Mouse (Mus musculus) limb, embryonic 10.5 days (tissue): ENCODE data around the gene Gm20521. TPM values are rescaled to one million over a fixed set of nuclear protein-coding genes. Genes with fewer than 3 reads are reported as not detected.

Source experiments
- DNase-seq: peaks from one replicate; pipeline ENCODE4 v3.0.0-alpha.2; 2017; ENCODE audit warnings: low spot score
- H3K27ac ChIP-seq: fragments of 300-500 bp; sonication (generic); 2 replicates; pipeline ENCODE4 v1.5.1; 2016; ENCODE audit warnings: mild to moderate bottlenecking
- H3K27me3 ChIP-seq: fragments of 300-500 bp; sonication (generic); 2 replicates; pipeline ENCODE4 v1.6.1; 2016; ENCODE audit warnings: low read depth, mild to moderate bottlenecking; ENCODE audit not compliant: poor library complexity, severe bottlenecking
- H3K36me3 ChIP-seq: fragments of 300-500 bp; sonication (generic); 2 replicates; pipeline ENCODE4 v1.6.1; 2016; ENCODE audit warnings: mild to moderate bottlenecking, moderate library complexity
- H3K4me1 ChIP-seq: fragments of 300-500 bp; sonication (generic); 2 replicates; pipeline ENCODE4 v1.6.1; 2016
- H3K4me3 ChIP-seq: fragments of 300-500 bp; sonication (generic); 2 replicates; pipeline ENCODE4 v1.5.1; 2016; ENCODE audit warnings: mild to moderate bottlenecking, moderate library complexity
- H3K9me3 ChIP-seq: fragments of 300-500 bp; sonication (generic); replicated peaks from 2 replicates; pipeline ENCODE4 v1.6.1; 2016; ENCODE audit warnings: mild to moderate bottlenecking
- WGBS: fragments of 180-500 bp; shearing (Covaris S2); methylation state at CpG from one replicate; pipeline ENCODE4 v1.1.7; 2016; 5-methylcytosine and 5-hydroxymethylcytosine counted together
- polyA plus RNA-seq: library from polyadenylated mRNA; unstranded; fragments of >200 nt; fragmentation: Nextera tagmentation; extraction: Ambion mirVana; gene quantifications from 2 replicates; pipeline ENCODE4 v1.2.1, GENCODE M21; 2016

The Gm20521 gene
- 0.55 TPM in 1 of 2 replicates, not detected in the other for polyA plus RNA-seq

DNA sequence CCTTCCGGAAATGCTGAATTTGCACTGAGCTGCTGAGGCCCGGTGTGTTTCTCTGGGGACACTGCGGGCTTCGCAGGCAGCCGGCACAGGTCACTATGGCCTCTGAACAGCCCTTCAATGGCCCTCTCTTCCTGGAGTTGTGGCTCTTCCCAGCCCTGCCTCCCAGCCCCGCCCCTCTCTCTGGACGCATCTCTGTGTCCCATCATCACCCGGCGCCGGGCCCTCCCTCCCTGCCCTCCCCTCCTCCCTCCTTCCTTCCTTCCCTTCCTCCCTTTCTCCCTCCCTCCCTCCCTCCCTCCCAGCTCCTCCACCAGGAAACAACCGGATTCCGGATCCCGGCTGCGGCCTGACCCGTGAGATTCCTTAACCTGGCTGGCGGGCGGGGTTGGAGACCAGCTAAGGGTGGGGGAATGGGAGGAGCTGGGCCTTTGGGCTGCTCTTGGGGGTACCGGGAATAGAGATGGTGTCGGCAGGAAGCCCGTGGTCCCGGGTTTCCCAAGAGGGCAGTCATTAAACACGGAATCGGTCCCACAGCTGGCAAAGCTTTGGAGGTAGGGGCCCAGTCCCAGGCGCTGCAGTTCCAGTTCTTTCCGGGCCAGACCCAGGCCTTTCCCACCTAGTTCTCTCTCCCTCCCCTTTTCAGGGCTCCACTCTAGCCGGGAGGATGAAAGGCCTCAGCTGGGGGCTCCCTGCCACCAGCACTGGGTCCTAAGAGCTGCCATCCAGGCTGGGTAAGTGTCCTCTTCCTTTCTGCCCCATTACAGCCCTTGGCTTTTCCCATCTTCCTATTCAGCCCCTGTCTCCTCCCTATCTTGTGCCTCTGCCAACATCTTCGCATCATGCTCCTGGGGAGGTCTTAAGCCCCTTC, at the start of gene Gm20521, which contains the start of gene Bcl2l2:
Gm20521 (plus strand) TSS at position 288 of the 868 bp plus-strand sequence.
Bcl2l2 (plus strand) TSS at position 224 of the 868 bp plus-strand sequence.
- Histone ChIP-seq H3K27ac (peak within 1 kb of the TSS; percentile 91), H3K4me1 (peaks cover 28% of the 10 kb centered on the region), H3K36me3 (peaks cover 16% of the 10 kb centered on the region), H3K4me3 (peak within 1 kb of the TSS; percentile 66), H3K27me3 (peaks cover 7% of the 10 kb centered on the region), H3K9me3 (no peaks in the 10 kb centered on the region)
- DNase-seq = peak; percentile 87
- WGBS = under 1% methylated on average over 22 of the region's 27 CpGs

DNA sequence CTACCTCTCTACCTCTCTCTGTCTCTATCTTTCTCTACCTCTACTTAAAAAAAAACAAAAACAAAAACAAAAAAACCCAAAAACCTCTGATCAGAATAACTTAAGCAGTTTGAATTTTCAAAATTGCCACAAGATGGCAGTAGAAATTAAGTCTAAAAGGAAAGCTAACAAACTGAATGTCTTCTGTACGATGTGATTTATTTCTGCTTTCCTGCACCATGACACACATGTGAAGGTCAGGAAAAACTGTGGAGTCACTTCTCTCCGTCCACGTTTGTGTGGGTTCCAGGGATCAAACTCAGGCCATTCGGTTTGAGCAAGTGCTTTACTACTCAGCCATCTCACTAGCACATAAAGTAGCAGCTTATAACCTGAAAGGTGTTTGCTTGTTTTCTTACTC, 39.8 kb upstream of the Gm20521 start:
- Histone ChIP-seq H3K27ac (no peak overlapping the region), H3K36me3 (no peaks in the 10 kb centered on the region), H3K4me1 (0 out of 2 replicates have a peak, but pooled peaks cover 3% of the 10 kb centered on the region), H3K27me3 (no peaks in the 10 kb centered on the region), H3K4me3 (no peak overlapping the region), H3K9me3 (no peaks in the 10 kb centered on the region)
- WGBS = 4% methylated on average over 4 of the region's 4 CpGs
- DNase-seq = no peak

DNA sequence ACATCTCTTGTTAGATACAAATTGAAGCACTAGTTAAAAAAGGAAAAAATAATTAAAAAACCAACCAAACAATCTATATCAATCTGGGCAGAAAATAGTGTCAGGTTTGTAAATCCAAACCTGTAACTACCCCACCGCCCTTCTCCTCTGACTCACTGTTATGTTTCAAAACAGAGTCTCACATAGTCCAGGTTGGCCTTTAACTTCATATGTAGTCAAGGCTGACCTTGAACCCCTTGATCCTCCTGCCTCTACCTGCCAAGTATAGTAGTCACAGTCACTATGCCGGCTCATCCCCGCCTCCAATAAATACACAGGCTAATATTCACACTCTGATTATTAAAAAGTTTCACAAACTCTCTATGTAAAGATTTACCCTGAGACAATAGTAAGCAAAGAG, 27.5 kb upstream of the Gm20521 start:
- no peak for DNase-seq
- H3K27me3 ChIP-seq = no peaks in the 10 kb centered on the region
- H3K4me3 ChIP-seq = no peak overlapping the region
- whole genome bisulfite sequencing = 92% methylated on average over 3 of the region's 3 CpGs
- H3K4me1 ChIP-seq = no peaks in the 10 kb centered on the region
- peaks cover 40% of the 10 kb centered on the region for H3K36me3 ChIP-seq
- H3K9me3 ChIP-seq = no peaks in the 10 kb centered on the region
- H3K27ac ChIP-seq = no peak overlapping the region

DNA sequence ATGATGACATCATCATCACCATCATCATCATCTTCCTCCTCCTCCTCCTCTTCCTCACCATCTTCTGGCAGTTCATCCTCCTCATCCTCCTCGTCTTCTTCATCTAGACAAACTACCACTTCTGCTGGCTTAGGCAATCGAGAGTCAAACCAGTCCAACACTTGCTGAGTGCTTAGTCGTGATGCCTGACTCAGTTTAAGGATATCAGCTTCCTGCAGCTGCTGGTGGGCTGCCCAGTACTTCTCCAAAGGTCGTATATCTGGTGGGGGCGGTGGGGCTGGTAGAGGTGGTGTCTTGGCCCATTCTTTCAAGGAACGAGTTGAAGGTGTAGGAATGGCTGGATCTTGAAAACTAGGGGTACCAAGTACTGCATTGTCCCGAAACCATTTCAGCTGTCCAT, 26.5 kb upstream of the Gm20521 start:
- Histone ChIP-seq H3K4me3 (no peak overlapping the region), H3K36me3 (peaks cover 40% of the 10 kb centered on the region), H3K9me3 (no peaks in the 10 kb centered on the region), H3K27me3 (no peaks in the 10 kb centered on the region), H3K4me1 (no peaks in the 10 kb centered on the region), H3K27ac (no peak overlapping the region)
- 92% methylated on average over 7 of the region's 7 CpGs for WGBS
- DNase-seq = no peak

DNA sequence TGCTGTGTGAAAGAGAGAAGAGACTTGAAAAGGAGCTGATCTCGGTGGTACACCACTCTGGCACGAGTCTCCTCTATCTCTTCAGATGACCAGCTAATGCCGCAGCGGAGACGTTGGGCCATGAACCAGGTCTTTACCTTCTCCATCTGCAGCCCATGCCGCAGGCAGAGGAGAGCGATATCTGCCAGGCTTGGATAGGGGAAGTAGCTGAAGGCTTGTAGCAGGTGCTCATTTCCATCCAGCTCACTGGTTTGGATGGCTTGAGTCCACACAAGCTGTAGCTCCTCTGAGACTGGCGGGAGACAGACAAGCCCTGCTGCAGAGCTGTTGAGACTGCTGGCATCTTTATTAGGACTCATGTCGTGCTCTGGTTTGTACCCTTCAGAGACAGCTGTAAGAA, 25.4 kb upstream of the Gm20521 start:
- no peak overlapping the region for H3K4me3 ChIP-seq
- H3K9me3 ChIP-seq = no peaks in the 10 kb centered on the region
- no peak overlapping the region for H3K27ac ChIP-seq
- peaks cover under 1% of the 10 kb centered on the region; the same call in 1 of the 2 replicates for H3K4me1 ChIP-seq
- H3K27me3 ChIP-seq = no peaks in the 10 kb centered on the region
- 91% methylated on average over 9 of the region's 9 CpGs for WGBS
- no peak for DNase-seq
- peaks cover 40% of the 10 kb centered on the region for H3K36me3 ChIP-seq

DNA sequence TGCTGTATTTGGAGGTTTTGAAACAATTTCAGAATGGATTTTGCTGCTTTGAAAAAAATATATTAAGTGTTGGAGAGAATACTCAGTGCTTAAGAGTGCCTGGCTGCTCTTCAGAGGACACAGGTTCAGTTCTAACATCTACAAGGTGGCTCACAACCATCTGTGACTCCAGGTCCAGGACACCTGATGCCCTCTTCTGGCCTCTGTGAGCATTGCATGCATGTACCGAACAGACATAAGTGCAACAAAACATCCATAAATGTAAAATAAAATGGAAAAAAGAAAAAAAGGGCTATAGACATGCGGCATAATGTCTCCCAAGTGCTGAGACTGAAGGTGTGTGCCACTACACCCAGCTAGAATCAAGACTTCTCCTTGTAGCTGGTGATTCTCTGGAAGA, 22.7 kb upstream of the Gm20521 start:
- Histone ChIP-seq H3K4me3 (no peak overlapping the region), H3K9me3 (no peaks in the 10 kb centered on the region), H3K4me1 (peaks cover 8% of the 10 kb centered on the region), H3K36me3 (peaks cover 26% of the 10 kb centered on the region), H3K27me3 (no peaks in the 10 kb centered on the region), H3K27ac (no peak overlapping the region)
- 53% methylated on average over 2 of the region's 2 CpGs for WGBS
- DNase-seq = peak; percentile 60

DNA sequence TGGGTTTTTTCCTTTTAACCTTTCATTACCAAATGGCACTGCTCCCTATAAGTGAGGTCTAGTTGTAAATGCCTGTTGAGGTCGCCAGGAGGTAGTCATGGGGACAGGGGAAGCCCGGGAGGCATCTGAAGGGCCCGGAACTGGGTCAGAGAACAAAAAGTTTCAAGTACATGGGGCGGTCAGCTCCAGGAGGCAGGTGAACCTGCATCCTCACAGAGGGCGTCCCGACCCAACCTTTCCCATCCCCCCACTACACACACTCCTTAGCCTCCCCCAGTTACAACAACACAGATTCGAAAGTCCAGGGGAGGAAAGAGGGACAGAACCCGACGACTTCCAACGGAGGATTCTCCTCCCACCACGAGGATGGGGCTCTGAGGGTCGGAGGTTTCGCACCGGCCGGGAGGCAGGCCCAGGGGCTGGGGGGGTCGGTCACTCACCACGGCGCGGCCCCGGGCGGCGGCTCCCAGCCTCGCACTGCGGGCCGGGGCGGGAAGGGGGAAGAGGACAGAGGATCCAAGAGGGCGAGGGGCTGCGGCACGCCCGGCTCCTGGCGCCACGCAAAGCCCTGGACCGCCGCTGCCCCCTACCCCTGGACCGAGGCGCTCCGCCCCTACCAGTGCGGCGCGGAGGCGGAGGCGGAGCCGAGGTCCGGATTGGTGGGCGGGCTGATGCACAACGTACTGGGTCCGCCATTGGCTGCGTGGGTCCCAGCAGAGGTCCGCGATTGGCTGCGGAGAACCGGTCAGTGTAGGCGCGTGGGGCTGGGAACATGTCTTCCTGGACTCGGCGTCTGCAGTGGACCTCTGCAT, 19.5 kb upstream of the Gm20521 start:
- Histone ChIP-seq H3K4me1 (peaks cover 8% of the 10 kb centered on the region), H3K9me3 (no peaks in the 10 kb centered on the region), H3K27me3 (no peaks in the 10 kb centered on the region), H3K27ac (peak overlapping the region; percentile 96), H3K4me3 (peak overlapping the region; percentile 94), H3K36me3 (no peaks in the 10 kb centered on the region)
- peak; percentile 94 for DNase-seq
- WGBS = 0% methylated on average over 51 of the region's 56 CpGs

DNA sequence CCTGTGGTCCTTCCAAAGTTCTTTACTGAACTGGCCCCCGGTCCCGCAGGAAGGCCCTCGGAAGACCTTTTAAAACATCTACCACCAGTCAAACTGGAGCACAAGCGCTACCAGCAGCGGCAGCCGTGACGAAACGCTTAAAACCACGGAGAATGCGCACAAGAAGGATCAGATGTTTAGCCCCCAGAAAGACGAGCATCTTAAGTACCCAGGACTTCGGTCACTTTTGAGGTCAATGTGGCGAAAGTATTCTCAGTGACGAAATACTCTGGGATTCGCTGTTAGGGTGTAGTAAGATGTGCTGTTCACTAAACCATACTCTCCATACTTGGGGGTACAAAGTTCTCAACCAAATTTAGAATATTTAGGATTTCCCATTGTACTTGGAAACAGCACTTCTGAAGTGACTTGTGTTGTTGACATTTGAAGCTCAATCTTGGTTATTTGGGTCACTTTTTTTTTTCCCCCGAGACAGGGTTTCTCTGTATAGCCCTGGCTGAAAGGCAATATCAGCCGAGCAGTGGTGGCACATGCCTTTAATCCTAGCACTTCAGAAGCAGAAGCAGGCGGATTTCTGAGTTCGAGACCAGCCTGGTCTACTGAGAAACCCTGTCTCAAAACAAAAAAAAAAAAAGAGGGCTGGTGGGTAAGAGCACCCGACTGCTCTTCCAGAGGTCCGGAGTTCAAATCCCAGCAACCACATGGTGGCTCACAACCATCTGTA, 18.8 kb upstream of the Gm20521 start:
- 17% methylated on average over 21 of the region's 21 CpGs for WGBS

DNA sequence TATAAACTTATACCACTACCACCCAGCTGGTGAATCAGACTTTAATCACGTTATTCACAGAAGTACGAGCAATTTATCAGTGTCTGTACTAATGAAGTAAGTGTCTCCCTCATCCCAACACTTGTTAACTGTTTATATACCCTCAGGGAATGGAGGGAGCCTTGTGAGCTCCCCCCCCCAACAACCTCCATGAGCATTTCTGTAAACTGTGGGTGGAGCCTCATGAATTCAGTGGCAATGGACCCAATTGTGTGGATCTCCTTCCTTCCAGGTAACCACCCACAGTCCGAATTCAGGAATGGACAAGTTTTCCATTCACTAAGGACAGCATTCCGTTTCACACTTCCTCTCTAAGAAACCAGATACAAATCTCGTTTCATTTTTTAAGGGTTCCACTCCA, 17.6 kb upstream of the Gm20521 start:
- Histone ChIP-seq H3K27ac (no peak overlapping the region), H3K36me3 (no peaks in the 10 kb centered on the region), H3K9me3 (no peaks in the 10 kb centered on the region), H3K4me3 (no peak overlapping the region), H3K4me1 (peaks cover 8% of the 10 kb centered on the region), H3K27me3 (no peaks in the 10 kb centered on the region)
- 86% methylated on average over 5 of the region's 5 CpGs for WGBS
- DNase-seq = no peak

More for the DNA sequence above, 18.8 kb upstream of the Gm20521 start:
- no peaks in the 10 kb centered on the region for H3K27me3 ChIP-seq
- H3K4me3 ChIP-seq = peak overlapping the region; percentile 94
- peak overlapping the region; percentile 96 for H3K27ac ChIP-seq
- H3K4me1 ChIP-seq = peaks cover 8% of the 10 kb centered on the region
- H3K36me3 ChIP-seq = no peaks in the 10 kb centered on the region
- no peak for DNase-seq
- H3K9me3 ChIP-seq = no peaks in the 10 kb centered on the region

DNA sequence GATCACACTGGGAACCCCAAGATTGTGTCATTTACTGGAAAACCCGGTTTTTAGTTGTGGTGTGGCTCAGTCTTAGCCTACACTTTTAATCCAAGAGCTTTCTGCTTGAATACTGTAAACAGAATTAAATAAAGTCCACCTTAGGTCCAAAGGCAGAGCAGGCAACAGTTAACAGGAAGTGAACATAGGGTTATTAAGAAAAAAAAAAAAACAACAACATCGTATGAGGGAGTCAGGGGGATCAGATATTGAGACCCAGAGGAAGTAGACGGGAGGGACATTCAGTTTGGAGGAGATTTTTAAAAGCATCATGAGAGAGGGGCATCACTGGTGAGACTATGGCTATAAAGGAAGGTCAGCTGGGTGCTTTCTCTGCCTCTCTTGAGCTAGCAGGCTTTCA, 17.0 kb upstream of the Gm20521 start:
- WGBS = 68% methylated on average over 3 of the region's 3 CpGs
- H3K4me3 ChIP-seq = no peak overlapping the region
- no peak for DNase-seq
- no peak overlapping the region for H3K27ac ChIP-seq
- no peaks in the 10 kb centered on the region for H3K9me3 ChIP-seq
- no peaks in the 10 kb centered on the region for H3K27me3 ChIP-seq
- H3K4me1 ChIP-seq = peaks cover 8% of the 10 kb centered on the region
- H3K36me3 ChIP-seq = no peaks in the 10 kb centered on the region

DNA sequence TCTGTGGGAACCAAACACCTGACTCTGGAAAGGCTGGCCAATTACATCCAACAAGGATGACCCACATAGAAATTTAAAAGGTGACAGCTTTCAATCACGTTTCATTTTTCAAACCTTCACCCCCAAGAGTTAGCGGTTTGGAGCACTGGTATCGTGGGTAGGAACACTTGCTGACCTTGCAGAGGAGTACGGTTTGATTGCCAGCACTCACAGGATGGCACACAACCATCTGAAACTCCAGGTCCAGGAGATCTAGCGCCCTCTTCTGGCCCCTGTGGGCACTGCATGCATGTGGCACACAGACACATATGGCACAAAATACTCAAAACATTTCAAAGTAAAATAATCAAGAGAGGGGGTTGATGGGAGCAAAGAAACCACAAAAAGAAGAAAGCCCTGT, 16.3 kb upstream of the Gm20521 start:
- no peaks in the 10 kb centered on the region for H3K9me3 ChIP-seq
- H3K36me3 ChIP-seq = no peaks in the 10 kb centered on the region
- DNase-seq = peak; percentile 44
- 58% methylated on average over 5 of the region's 5 CpGs for WGBS
- H3K27me3 ChIP-seq = no peaks in the 10 kb centered on the region
- H3K4me1 ChIP-seq = peaks cover 8% of the 10 kb centered on the region
- no peak overlapping the region for H3K27ac ChIP-seq
- no peak overlapping the region for H3K4me3 ChIP-seq

DNA sequence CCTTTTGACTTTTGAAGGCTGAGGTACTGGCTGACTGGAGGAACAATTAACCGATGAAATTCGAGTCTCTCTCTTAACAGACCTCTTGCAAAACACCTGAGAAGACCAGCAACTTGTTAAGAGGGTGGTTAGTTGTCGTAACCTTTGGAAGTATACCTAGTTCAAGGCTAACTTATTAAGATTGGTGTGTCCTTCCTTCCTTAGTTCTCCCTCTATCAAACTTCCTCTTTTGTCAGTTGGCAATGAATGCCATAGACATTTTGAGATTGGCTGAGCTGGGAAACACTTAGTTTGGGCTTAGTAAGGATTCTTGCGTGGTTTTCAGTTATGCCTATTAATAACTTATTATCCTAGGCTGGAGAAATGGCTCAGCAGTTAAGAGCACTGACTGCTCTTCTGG, 15.2 kb upstream of the Gm20521 start:
- no peaks in the 10 kb centered on the region for H3K36me3 ChIP-seq
- no peak for DNase-seq
- H3K27me3 ChIP-seq = no peaks in the 10 kb centered on the region
- peaks cover 6% of the 10 kb centered on the region for H3K4me1 ChIP-seq
- H3K27ac ChIP-seq = no peak overlapping the region
- H3K9me3 ChIP-seq = no peaks in the 10 kb centered on the region
- H3K4me3 ChIP-seq = no peak overlapping the region
- 84% methylated on average over 4 of the region's 4 CpGs for WGBS
